Comparison of ENCODE assay signal across 8 mouse cellular contexts in genomic region chr13:55473076-55473831, GRCm38 (mm10). TPM values are rescaled to one million over a fixed set of nuclear protein-coding genes. Genes with fewer than 3 reads are reported as not detected.
DNase-seq lines count a peak whose midpoint lies in the region; ATAC-seq and TF ChIP-seq lines count a peak whose summit lies in the region.

No protein-coding gene starts in this region.

- H3K9me3 ChIP-seq in kidney, postnatal 0 days (replicated peaks; ENCODE audit: low read length) = no peaks in the 10 kb centered on the region
- H3K9me3 ChIP-seq in forebrain, embryonic 14.5 days (replicated peaks; ENCODE audit: control insufficient read depth, low read length) = no peaks in the 10 kb centered on the region
- H3K9me3 ChIP-seq in liver, embryonic 12.5 days (replicated peaks) = no peaks in the 10 kb centered on the region
- H3K9me3 ChIP-seq in stomach, embryonic 16.5 days (replicated peaks; ENCODE audit: control insufficient read depth, low read length) = no peaks in the 10 kb centered on the region

- 29% methylated on average over 18 of the region's 18 CpGs for WGBS in kidney, postnatal 0 days
- WGBS in forebrain, embryonic 14.5 days = 21% methylated on average over 18 of the region's 18 CpGs
- 23% methylated on average over 18 of the region's 18 CpGs for WGBS in liver, embryonic 12.5 days (ENCODE audit: insufficient replicate concordance)
- 30% methylated on average over 18 of the region's 18 CpGs for WGBS in stomach, embryonic 16.5 days

- H3K9ac ChIP-seq in kidney, postnatal 0 days (ENCODE audit: low read depth, low read length) = peak overlapping the region; percentile 63; the same call in 1 of the 2 replicates
- H3K9ac ChIP-seq in forebrain, embryonic 14.5 days (ENCODE audit: low read length) = peak overlapping the region; percentile 87
- H3K9ac ChIP-seq in liver, embryonic 12.5 days = peak overlapping the region; percentile 55; the same call in 1 of the 2 replicates
- peak overlapping the region; percentile 79 for H3K9ac ChIP-seq in stomach, embryonic 16.5 days (ENCODE audit: low read length)

- peak; percentile 48; the same call in 1 of the 2 replicates for TF ChIP-seq CTCF in kidney, postnatal 0 days (IDR thresholded peaks at IDR 0.05; ENCODE audit: low read depth)

- H3K4me2 ChIP-seq in kidney, postnatal 0 days (ENCODE audit: low read length) = peak overlapping the region; percentile 99
- peak overlapping the region; percentile 100 for H3K4me2 ChIP-seq in forebrain, embryonic 14.5 days (ENCODE audit: low read length)
- peak overlapping the region; percentile 96 for H3K4me2 ChIP-seq in liver, embryonic 12.5 days
- peak overlapping the region; percentile 100 for H3K4me2 ChIP-seq in stomach, embryonic 16.5 days (ENCODE audit: low read depth, low read length)

- no peaks in the 10 kb centered on the region for H3K27me3 ChIP-seq in kidney, postnatal 0 days (ENCODE audit: insufficient read depth, low read length)
- H3K27me3 ChIP-seq in forebrain, embryonic 14.5 days (replicated peaks; ENCODE audit: control insufficient read depth, insufficient read depth, low read length) = no peaks in the 10 kb centered on the region
- peaks cover 89% of the 10 kb centered on the region for H3K27me3 ChIP-seq in liver, embryonic 12.5 days (replicated peaks)
- peaks cover 4% of the 10 kb centered on the region; the same call in 1 of the 2 replicates for H3K27me3 ChIP-seq in stomach, embryonic 16.5 days (ENCODE audit: control insufficient read depth, insufficient read depth, low read length)

- peaks cover 6% of the 10 kb centered on the region; the same call in 1 of the 2 replicates for H3K4me1 ChIP-seq in kidney, postnatal 0 days (replicated peaks; ENCODE audit: insufficient read depth, low read length)
- H3K4me1 ChIP-seq in forebrain, embryonic 14.5 days (ENCODE audit: control insufficient read depth, insufficient read depth, low read length) = peaks cover 51% of the 10 kb centered on the region
- H3K4me1 ChIP-seq in liver, embryonic 12.5 days = peaks cover 24% of the 10 kb centered on the region
- H3K4me1 ChIP-seq in stomach, embryonic 16.5 days (ENCODE audit: control insufficient read depth, insufficient read depth, low read length) = peaks cover 17% of the 10 kb centered on the region

- no peak overlapping the region for H3K27ac ChIP-seq in kidney, postnatal 0 days
- peak overlapping the region; percentile 92 for H3K27ac ChIP-seq in forebrain, embryonic 14.5 days (ENCODE audit: low read depth, low read length)
- H3K27ac ChIP-seq in liver, embryonic 12.5 days = no peak overlapping the region
- H3K27ac ChIP-seq in stomach, embryonic 16.5 days (ENCODE audit: low read length) = peak overlapping the region; percentile 31; the same call in 1 of the 2 replicates

- H3K36me3 ChIP-seq in kidney, postnatal 0 days (ENCODE audit: insufficient read depth, low read length) = peaks cover 20% of the 10 kb centered on the region
- peaks cover 53% of the 10 kb centered on the region for H3K36me3 ChIP-seq in forebrain, embryonic 14.5 days (ENCODE audit: control insufficient read depth, insufficient read depth, low read length)
- peaks cover 23% of the 10 kb centered on the region for H3K36me3 ChIP-seq in liver, embryonic 12.5 days
- peaks cover 15% of the 10 kb centered on the region for H3K36me3 ChIP-seq in stomach, embryonic 16.5 days (ENCODE audit: control insufficient read depth, insufficient read depth, low read length)

- peak; percentile 66 for DNase-seq in kidney, postnatal 0 days (ENCODE audit: low spot score)
- no peak for DNase-seq in kidney, adult 9 months
- DNase-seq in Muller cell, postnatal 12 days (ENCODE audit: inconsistent ontology term) = peak; percentile 52
- peak; percentile 34 for DNase-seq in forebrain, embryonic 14.5 days (ENCODE audit: low spot score)
- DNase-seq in cerebellum, postnatal 36 days = no peak

- H3K4me3 ChIP-seq in kidney, postnatal 0 days (replicated peaks; ENCODE audit: low read depth, low read length) = peak overlapping the region; percentile 64
- H3K4me3 ChIP-seq in forebrain, embryonic 14.5 days (ENCODE audit: low read depth, low read length) = peak overlapping the region; percentile 48
- peak overlapping the region; percentile 65 for H3K4me3 ChIP-seq in liver, embryonic 12.5 days
- H3K4me3 ChIP-seq in stomach, embryonic 16.5 days (replicated peaks; ENCODE audit: low read length) = peak overlapping the region; percentile 59

- ATAC-seq in kidney, postnatal 0 days (replicated peaks; ENCODE audit: low FRiP score, low read depth) = no peak
- no peak for ATAC-seq in forebrain, embryonic 14.5 days
- no peak for ATAC-seq in liver, embryonic 12.5 days
- ATAC-seq in stomach, embryonic 16.5 days (ENCODE audit: insufficient read depth, low FRiP score) = no peak
- ATAC-seq in erythroblast, adult 5-6 weeks (replicated peaks; ENCODE audit: low FRiP score, poor library complexity, severe bottlenecking) = no peak

RNA-seq across cellular contexts. Expression of gene Prr7, which starts 9.2 kb away (rescaled TPM):
- polyA plus RNA-seq in kidney, postnatal 0 days (2015; fragmentation: Nextera tagmentation; extraction: Ambion mirVana) = 0.63 and 0.75 TPM in 2 replicates
- 6.7 and 7.4 TPM in 2 replicates for polyA plus RNA-seq in forebrain, embryonic 14.5 days (2014; fragmentation: Nextera tagmentation; extraction: Ambion mirVana)
- polyA plus RNA-seq in liver, embryonic 12.5 days (2016; fragmentation: Nextera tagmentation; extraction: Ambion mirVana) = not detected in 2 replicates
- polyA plus RNA-seq in stomach, embryonic 16.5 days (2015; fragmentation: Nextera tagmentation; extraction: Ambion mirVana) = 0.22 and 0.26 TPM in 2 replicates
- total RNA-seq in erythroblast, adult 5-6 weeks (2015; ENCODE audit: low replicate concordance) = not detected in 2 replicates
- total RNA-seq in erythroblast, adult 5-6 weeks (2017; ENCODE audit: low replicate concordance) = not detected in 2 replicates

RNA-seq across cellular contexts. Expression of gene Dbn1, which starts 14.7 kb away (rescaled TPM):
- 104 and 125 TPM in 2 replicates for polyA plus RNA-seq in kidney, postnatal 0 days (2015; fragmentation: Nextera tagmentation; extraction: Ambion mirVana)
- polyA plus RNA-seq in forebrain, embryonic 14.5 days (2014; fragmentation: Nextera tagmentation; extraction: Ambion mirVana) = 396 and 523 TPM in 2 replicates
- 24.2 and 27.0 TPM in 2 replicates for polyA plus RNA-seq in liver, embryonic 12.5 days (2016; fragmentation: Nextera tagmentation; extraction: Ambion mirVana)
- polyA plus RNA-seq in stomach, embryonic 16.5 days (2015; fragmentation: Nextera tagmentation; extraction: Ambion mirVana) = 111 and 113 TPM in 2 replicates
- 0.42 TPM in 1 of 2 replicates, not detected in the other for total RNA-seq in erythroblast, adult 5-6 weeks (2015; ENCODE audit: low replicate concordance)
- total RNA-seq in erythroblast, adult 5-6 weeks (2017; ENCODE audit: low replicate concordance) = not detected in 2 replicates

RNA-seq across cellular contexts. Expression of gene Grk6, which starts 28.4 kb away (rescaled TPM):
- polyA plus RNA-seq in kidney, postnatal 0 days (2015; fragmentation: Nextera tagmentation; extraction: Ambion mirVana) = 29.5 and 29.8 TPM in 2 replicates
- 25.0 and 28.9 TPM in 2 replicates for polyA plus RNA-seq in forebrain, embryonic 14.5 days (2014; fragmentation: Nextera tagmentation; extraction: Ambion mirVana)
- polyA plus RNA-seq in liver, embryonic 12.5 days (2016; fragmentation: Nextera tagmentation; extraction: Ambion mirVana) = 44.1 and 44.6 TPM in 2 replicates
- polyA plus RNA-seq in stomach, embryonic 16.5 days (2015; fragmentation: Nextera tagmentation; extraction: Ambion mirVana) = 14.6 TPM in 2 replicates
- total RNA-seq in erythroblast, adult 5-6 weeks (2015; ENCODE audit: low replicate concordance) = 24.2 and 25.2 TPM in 2 replicates
- total RNA-seq in erythroblast, adult 5-6 weeks (2017; ENCODE audit: low replicate concordance) = 33.4 and 38.2 TPM in 2 replicates

RNA-seq across cellular contexts. Expression of gene Pdlim7, which starts 40.2 kb away (rescaled TPM):
- polyA plus RNA-seq in kidney, postnatal 0 days (2015; fragmentation: Nextera tagmentation; extraction: Ambion mirVana) = 112 and 124 TPM in 2 replicates
- 124 and 127 TPM in 2 replicates for polyA plus RNA-seq in forebrain, embryonic 14.5 days (2014; fragmentation: Nextera tagmentation; extraction: Ambion mirVana)
- polyA plus RNA-seq in liver, embryonic 12.5 days (2016; fragmentation: Nextera tagmentation; extraction: Ambion mirVana) = 44.3 and 45.2 TPM in 2 replicates
- polyA plus RNA-seq in stomach, embryonic 16.5 days (2015; fragmentation: Nextera tagmentation; extraction: Ambion mirVana) = 240 and 243 TPM in 2 replicates
- total RNA-seq in erythroblast, adult 5-6 weeks (2015; ENCODE audit: low replicate concordance) = 1.7 and 1.9 TPM in 2 replicates
- 2.4 and 2.9 TPM in 2 replicates for total RNA-seq in erythroblast, adult 5-6 weeks (2017; ENCODE audit: low replicate concordance)

RNA-seq across cellular contexts. Expression of gene F12, which starts 46.7 kb away (rescaled TPM):
- 0.05 and 0.45 TPM in 2 replicates for polyA plus RNA-seq in kidney, postnatal 0 days (2015; fragmentation: Nextera tagmentation; extraction: Ambion mirVana)
- polyA plus RNA-seq in forebrain, embryonic 14.5 days (2014; fragmentation: Nextera tagmentation; extraction: Ambion mirVana) = not detected in 2 replicates
- 55.9 and 57.0 TPM in 2 replicates for polyA plus RNA-seq in liver, embryonic 12.5 days (2016; fragmentation: Nextera tagmentation; extraction: Ambion mirVana)
- 4.5 and 5.6 TPM in 2 replicates for polyA plus RNA-seq in stomach, embryonic 16.5 days (2015; fragmentation: Nextera tagmentation; extraction: Ambion mirVana)
- not detected in 2 replicates for total RNA-seq in erythroblast, adult 5-6 weeks (2015; ENCODE audit: low replicate concordance)
- not detected in 2 replicates for total RNA-seq in erythroblast, adult 5-6 weeks (2017; ENCODE audit: low replicate concordance)

Comparison
In these comparisons a context has a peak if more than half of its experiments do, and no peak if none do; other contexts are left out.
1. DNase-seq: peak in kidney, postnatal 0 days (single experiment), Muller cell, postnatal 12 days (single experiment) and forebrain, embryonic 14.5 days (single experiment); none in kidney, adult 9 months (single experiment) and cerebellum, postnatal 36 days (0 of 2).
2. H3K27ac ChIP-seq: peak in forebrain, embryonic 14.5 days (single experiment) and stomach, embryonic 16.5 days (single experiment); none in kidney, postnatal 0 days (single experiment) and liver, embryonic 12.5 days (single experiment).
3. Peak in every context shown above with its lines, with median percentiles within 50 percentile points of each other: H3K4me2 ChIP-seq, H3K4me3 ChIP-seq and H3K9ac ChIP-seq.